Mouse (Mus musculus) layer of hippocampus, adult 11-12 months (tissue): ENCODE results near the gene Jam2.

Experiments used
- DNase-seq: peaks from one replicate; pipeline ENCODE4 v3.0.0; 2022; ENCODE audit warnings: low spot score

Jam2 gene

DNA sequence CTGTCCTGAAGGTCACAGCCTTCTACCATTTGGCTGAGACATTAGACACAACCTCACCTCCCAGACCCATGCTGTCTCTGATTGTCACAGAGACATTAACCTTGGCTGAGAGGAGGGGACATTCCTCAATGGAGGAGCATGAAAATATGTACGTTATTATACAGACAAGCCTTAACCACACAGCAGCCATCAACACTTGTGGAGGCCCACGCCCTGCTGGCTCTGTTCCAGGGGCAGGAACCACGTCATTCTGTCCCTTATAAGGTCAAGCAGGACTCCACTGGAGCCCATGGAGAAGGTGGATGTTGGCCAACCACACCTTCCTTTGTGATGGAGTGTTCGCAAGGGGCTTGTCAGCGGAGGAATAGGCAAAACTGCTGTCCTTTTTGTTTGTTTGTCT is 5.8 kb downstream of the Jam2 start:
- DNase-seq: no peak

DNA sequence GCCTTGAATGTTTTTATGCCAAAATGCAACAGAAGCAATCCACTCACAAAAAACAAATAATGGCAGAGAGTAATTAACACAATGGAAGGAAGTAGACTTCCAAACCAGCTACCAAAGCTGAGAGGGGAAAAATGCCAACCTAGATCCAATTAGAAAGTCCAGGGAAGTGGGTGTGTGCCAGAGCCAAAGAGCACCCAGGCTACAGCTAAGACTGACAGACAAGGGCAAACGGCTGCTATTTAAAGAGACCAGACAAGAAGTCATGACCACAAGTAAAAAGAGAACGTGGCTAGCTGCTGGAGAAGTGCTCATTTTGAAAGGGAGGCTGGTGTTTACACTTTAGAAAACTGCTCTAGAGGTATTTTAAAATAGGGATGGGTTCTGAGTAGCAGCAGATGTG is 9.4 kb downstream of the Jam2 start:
- peak; percentile 38 for DNase-seq

- DNase-seq: no peak
Observed at GRCm38 (mm10) chr16:84784966-84785365, 11.0 kb downstream of the Jam2 start.

- no peak for DNase-seq
Observed at GRCm38 (mm10) chr16:84790595-84791165, 16.8 kb downstream of the Jam2 start.

GRCm38 (mm10) chr16:84793401-84793800 is 19.5 kb downstream of the Jam2 start:
- no peak for DNase-seq

GRCm38 (mm10) chr16:84795337-84795736 is 21.4 kb downstream of the Jam2 start:
- DNase-seq: no peak

- no peak for DNase-seq
Observed at GRCm38 (mm10) chr16:84796678-84797077, 22.8 kb downstream of the Jam2 start.

DNA sequence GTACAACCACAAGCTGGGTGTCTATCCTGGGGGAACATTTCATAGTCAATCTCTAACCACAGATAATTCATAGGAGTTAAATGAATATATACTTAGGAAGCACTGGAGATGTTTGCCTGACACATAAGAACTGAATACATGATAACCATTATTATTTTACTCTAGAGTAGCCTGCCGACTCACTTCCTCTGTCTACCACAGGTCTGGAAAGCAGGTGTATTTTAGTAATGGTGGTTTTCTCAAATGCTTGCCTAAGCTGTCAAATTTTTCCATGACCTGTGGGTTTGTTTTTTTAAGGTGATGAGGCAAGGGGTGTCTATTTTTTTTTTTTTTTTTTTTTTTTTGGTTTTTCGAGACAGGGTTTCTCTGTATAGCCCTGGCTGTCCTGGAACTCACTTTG is 26.1 kb downstream of the Jam2 start:
- DNase-seq: no peak

DNA sequence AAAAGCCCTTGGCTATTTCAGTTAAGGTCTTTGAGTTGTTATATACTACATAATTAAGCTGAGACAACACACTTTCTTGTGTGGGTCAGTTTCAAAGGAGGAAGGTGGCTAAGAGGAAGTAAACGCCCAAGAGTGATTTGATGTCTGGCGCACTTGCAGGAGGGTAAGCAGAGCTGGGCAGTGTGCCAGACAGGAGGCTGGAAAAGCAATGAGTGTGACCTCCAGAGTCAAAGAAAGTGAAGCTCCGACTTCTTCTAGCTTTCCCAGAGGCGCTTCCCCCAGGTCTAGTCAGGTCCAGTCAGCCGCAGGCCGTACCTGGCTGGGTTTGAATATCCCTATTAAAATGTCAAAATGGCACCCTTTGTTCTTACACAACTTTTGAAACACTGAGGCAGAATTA is 28.3 kb downstream of the Jam2 start:
- DNase-seq: peak; percentile 48

GRCm38 (mm10) chr16:84804866-84805265 is 30.9 kb downstream of the Jam2 start:
- no peak for DNase-seq

- DNase-seq: no peak
Observed at GRCm38 (mm10) chr16:84806175-84806574, 32.3 kb downstream of the Jam2 start.

DNA sequence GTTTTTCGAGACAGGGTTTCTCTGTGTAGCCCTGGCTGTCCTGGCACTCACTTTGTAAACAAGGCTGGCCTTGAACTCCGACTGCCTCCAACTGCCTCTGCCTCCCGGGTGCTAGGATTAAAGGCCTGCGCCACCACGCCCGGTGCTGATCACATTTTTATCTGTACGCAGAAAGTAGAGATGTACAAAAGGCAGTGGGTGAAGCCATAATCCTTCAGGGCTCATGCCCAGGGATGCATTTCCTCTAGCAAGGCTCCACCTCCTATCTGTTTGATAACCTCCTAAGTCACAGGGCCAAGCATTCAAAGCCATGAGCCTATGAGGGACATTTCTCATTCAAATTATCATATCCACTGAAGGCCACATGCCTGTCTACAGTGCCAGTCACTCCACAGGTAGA is 34.0 kb downstream of the Jam2 start:
- no peak for DNase-seq

GRCm38 (mm10) chr16:84810254-84810653 is 36.3 kb downstream of the Jam2 start:
- DNase-seq: no peak

- DNase-seq: no peak
Observed at GRCm38 (mm10) chr16:84813852-84814251, 39.9 kb downstream of the Jam2 start.

GRCm38 (mm10) chr16:84814511-84814910 is 40.6 kb downstream of the Jam2 start:
- no peak for DNase-seq

GRCm38 (mm10) chr16:84817423-84817822 is 43.5 kb downstream of the Jam2 start:
- DNase-seq: peak; percentile 53

- no peak for DNase-seq
Observed at GRCm38 (mm10) chr16:84825009-84825408, 51.1 kb downstream of the Jam2 start.

DNA sequence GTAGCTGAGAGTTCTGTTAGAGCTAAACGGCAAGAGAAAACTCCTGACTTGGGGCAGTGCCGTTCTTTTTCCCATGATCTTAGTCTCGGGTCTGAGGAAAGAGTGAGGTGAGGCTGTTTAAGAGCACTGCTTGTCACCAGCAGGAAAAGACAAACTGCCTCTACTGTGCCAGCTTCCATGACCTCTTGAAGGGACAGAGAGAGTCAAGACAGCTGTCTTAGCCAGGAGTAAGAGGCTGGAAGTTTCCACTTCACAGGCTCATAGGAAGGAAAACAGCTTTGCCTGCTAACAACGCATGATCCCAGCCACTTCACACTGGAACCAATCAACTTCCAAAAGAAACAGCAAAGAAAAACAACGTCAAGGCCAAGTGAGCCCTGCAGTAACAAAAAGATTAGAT is 57.8 kb downstream of the Jam2 start:
- DNase-seq: no peak

DNA sequence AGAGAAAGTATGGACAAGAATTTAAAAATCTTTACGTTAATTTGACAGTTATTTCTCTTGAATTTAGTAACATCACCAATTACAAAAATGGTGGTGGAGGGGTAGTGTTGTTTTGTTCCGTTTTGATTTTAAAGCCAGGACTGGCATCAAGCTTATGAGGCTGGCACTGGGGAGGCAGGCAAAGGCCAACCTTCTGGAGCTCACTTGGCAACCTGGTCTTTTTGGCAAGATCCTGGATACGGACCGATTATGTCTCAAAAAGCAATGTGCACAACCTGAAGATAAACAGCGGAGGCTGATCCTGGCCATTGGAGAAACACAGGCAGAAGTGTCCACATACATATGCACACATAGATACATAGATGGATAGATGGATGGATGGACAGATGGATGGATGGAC is 58.8 kb downstream of the Jam2 start:
- no peak for DNase-seq

- no peak for DNase-seq
Observed at GRCm38 (mm10) chr16:84834344-84834743, 60.4 kb downstream of the Jam2 start.

DNA sequence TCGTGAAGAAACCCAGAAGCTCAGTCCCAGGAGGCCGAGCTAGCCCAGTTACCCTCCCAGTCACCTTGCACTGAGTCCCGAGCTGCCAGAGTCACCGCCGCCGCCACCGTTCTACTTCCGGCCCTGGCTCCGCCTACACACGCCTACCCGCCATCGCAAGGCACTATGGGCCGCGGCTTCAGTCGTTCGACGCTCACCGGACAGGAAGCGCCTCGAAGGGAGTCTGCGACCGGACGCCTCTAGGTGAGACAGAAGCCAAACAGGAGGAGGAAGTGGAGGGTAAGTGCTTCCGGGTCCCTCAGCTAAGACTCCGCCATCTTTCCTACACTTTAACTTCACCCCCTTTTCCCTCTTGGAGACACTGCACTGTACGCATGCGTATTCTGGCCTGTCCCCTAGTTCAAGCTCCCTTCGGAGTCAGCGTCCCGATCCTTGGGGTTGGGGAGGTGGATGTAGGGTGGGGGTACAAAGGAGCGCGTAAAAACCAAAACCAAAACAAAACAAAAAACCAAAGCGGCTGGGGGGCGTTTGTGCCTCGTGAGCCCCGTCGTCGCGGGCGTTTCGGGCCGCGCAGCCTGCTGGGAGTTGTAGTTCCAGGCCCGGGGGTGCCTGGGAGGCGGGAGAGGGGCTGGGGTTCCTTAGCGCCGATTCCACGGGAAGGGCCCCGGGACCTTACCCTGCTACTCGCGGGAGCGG is 61.0 kb downstream of the Jam2 start, which contains the start of gene Gabpa:
Gabpa (plus strand) TSS at position 181 of the 696 bp plus-strand sequence.
- peak; percentile 94 for DNase-seq

GRCm38 (mm10) chr16:84835441-84835822 is 61.5 kb downstream of the Jam2 start, which contains the start of gene Atp5j:
Atp5j (minus strand) TSS chr16:84835625.
- DNase-seq: peak; percentile 87

DNA sequence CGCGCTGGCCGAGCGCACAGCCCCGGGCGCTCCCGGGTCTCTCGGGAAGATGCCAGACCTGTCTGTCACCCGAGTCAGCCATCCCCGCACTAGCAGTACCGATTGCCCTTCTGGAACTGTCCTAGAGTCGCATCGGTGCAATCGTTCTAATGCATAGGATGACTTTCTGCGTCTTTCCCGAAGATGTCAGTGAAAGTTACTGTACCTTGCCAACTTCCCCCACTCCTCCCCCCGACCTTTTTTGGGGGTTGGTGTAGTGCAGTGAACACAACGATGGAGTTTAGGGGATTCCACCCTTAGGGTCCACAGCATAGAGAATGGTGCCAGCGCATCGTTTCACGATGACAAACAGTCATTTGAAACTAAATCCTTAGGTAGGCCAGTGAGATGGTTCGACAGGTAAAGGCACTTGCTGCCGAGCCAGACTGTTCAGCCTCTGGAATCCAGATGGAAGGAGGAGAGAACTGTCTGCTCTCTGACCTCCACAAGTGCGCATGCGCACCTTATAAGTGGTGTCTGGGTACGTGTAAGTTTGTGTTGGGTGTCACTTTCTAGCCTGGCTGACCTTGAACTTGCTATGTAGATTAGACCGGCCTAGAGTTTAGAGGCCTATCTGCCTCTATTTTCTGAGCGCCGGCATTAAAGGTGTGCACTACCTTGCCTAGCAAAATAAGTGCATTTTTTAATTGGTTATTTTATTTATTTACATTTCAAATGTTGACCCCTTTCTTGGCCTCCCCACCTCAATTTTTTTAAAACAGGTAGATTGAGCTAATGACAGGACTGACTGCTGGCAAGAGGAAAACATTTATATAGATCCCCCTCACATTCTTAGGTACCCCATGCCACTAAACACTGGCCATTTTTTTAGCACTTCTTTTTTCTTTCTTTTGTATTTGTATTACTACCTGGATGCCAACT is 62.2 kb downstream of the Jam2 start:
- DNase-seq: peak; percentile 33
